ENCODE assay signal across 10 mouse cellular contexts in the genomic region with DNA sequence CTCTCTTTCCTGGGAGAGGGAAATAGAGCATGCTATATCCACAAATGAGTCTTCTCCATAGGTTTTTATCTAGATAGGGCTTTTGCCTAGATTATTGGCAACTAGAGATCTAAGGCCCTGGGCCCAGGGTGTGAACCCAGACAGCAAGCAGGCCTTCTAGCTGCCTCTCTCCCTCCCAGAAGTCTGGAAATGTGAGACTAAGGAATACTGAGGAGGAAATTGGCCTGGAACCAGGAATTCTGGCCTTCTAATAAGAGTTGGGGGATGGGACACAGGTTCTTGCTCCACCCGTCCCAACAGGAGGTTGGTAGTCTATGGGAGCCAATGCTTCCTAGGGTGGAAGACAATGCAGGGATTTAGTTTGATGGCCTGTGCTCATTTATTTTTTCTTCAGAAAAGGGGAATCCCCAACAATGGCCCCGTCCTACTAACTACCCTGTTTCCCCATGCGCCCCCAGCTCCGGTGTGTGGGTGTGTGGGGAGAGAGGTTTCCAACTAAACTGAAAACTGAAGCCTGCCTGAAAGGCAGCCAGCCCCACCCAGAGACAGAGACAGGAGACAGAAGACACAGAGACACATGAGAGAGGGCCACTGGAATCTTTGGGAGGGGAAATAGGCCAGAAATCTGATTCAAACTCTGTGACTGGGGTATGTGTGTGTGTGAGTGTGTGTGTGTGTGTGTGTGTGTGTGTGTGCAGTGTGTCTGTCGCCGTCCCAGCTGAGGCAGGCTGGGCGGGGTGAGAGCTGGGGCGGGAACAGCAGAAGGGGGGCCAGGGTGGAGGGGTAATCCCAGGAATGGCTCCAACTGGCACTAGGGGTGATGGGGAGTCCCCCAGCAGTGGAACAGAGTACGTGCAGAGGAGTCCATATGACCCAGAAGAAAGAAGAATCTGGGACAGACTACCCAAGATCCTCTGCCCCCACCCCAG. TPM values are rescaled to one million over a fixed set of nuclear protein-coding genes. Genes with fewer than 3 reads are reported as not detected.
A peak's percentile ranks its signal among the peaks of the same experiment; 100 is the strongest.
DNase-seq lines count a peak whose midpoint lies in the region; ATAC-seq and TF ChIP-seq lines count a peak whose summit lies in the region.
"Had no signal": no experiment of that assay in that cellular context is flagged by ENCODE, and none has a peak within 500 bp of the region (broad histone marks: within the 10 kb centered on the region; RNA-seq: fewer than 3 reads in every experiment).

No protein-coding gene starts in this region.

- H3K9ac ChIP-seq in heart, embryonic 13.5 days, result no peak overlapping the region; the same call in 1 of the 2 replicates
- no peak overlapping the region for H3K9ac ChIP-seq in heart, adult 2 months (ENCODE audit: low read depth, low read length)
- H3K9ac ChIP-seq in forebrain, embryonic 15.5 days (replicated peaks), result peak overlapping the region; percentile 19; the same call in 1 of the 2 replicates

- peaks cover 37% of the 10 kb centered on the region for H3K27me3 ChIP-seq in heart, embryonic 13.5 days (replicated peaks)
- H3K27me3 ChIP-seq in heart, adult 2 months (ENCODE audit: control insufficient read depth, insufficient read depth, low read length), result peaks cover 3% of the 10 kb centered on the region; the same call in 1 of the 2 replicates
- H3K27me3 ChIP-seq in forebrain, embryonic 15.5 days, result peaks cover 5% of the 10 kb centered on the region; the same call in 1 of the 2 replicates

- 48% methylated on average over 5 of the region's 9 CpGs for WGBS in heart, embryonic 13.5 days
- 37% methylated on average over 9 of the region's 9 CpGs for WGBS in heart, adult 2 months
- 6% methylated on average over 9 of the region's 9 CpGs for WGBS in forebrain, embryonic 15.5 days

- no peak for ATAC-seq in heart, embryonic 13.5 days (ENCODE audit: extremely low read depth, insufficient number of reproducible peaks, low FRiP score, low TSS enrichment)
- ATAC-seq in forebrain, embryonic 15.5 days (replicated peaks), result 0 out of 2 replicates have a peak, but pooled peaks have one; percentile 1
- ATAC-seq in frontal cortex, adult (ENCODE audit: low TSS enrichment), result no peak

- peaks cover 77% of the 10 kb centered on the region for H3K4me1 ChIP-seq in heart, embryonic 13.5 days
- H3K4me1 ChIP-seq in heart, adult 2 months (ENCODE audit: control insufficient read depth, insufficient read depth, low read length), result peaks cover 6% of the 10 kb centered on the region
- H3K4me1 ChIP-seq in forebrain, embryonic 15.5 days, result peaks cover 70% of the 10 kb centered on the region

- no peaks in the 10 kb centered on the region for H3K36me3 ChIP-seq in heart, embryonic 13.5 days
- no peaks in the 10 kb centered on the region for H3K36me3 ChIP-seq in heart, adult 2 months (ENCODE audit: control insufficient read depth, insufficient read depth, low read length)
- no peaks in the 10 kb centered on the region for H3K36me3 ChIP-seq in forebrain, embryonic 15.5 days
- H3K36me3 ChIP-seq: G1E had no signal

- H3K27ac ChIP-seq in heart, embryonic 13.5 days (replicated peaks), result peak overlapping the region; percentile 49
- H3K27ac ChIP-seq in heart, adult 2 months, result no peak overlapping the region
- H3K27ac ChIP-seq in forebrain, embryonic 15.5 days (replicated peaks), result peak overlapping the region; percentile 94

- H3K4me3 ChIP-seq in heart, embryonic 13.5 days, result no peak overlapping the region
- H3K4me3 ChIP-seq in heart, adult 2 months, result no peak overlapping the region
- H3K4me3 ChIP-seq in forebrain, embryonic 15.5 days, result no peak overlapping the region

- intact Hi-C loops in heart, adult 2 months (cut with DNase I), result no loop called here

- TF ChIP-seq EP300 in heart, adult 2 months (IDR thresholded peaks at IDR 0.05; ENCODE audit: insufficient read depth, low read depth, low read length), result no peak

- TF ChIP-seq CTCF in heart, adult 2 months (IDR thresholded peaks at IDR 0.05), result no peak

- no peaks in the 10 kb centered on the region for H3K9me3 ChIP-seq in heart, embryonic 13.5 days
- no peaks in the 10 kb centered on the region for H3K9me3 ChIP-seq in forebrain, embryonic 15.5 days
- H3K9me3 ChIP-seq: G1E had no signal

- no peak for TF ChIP-seq POLR2A in heart, adult 2 months (IDR thresholded peaks at IDR 0.05; ENCODE audit: insufficient read depth, low read depth, low read length)

- no peak for DNase-seq in heart, adult 2 months
- peak; percentile 61 for DNase-seq in MN1 (ENCODE audit: low spot score)
- peak; percentile 41 for DNase-seq in lung, postnatal 14 days
- DNase-seq in right cerebral cortex, adult 18-20 months, result no peak
- DNase-seq in layer of hippocampus, adult 9-10 months (ENCODE audit: low spot score), result no peak

- no peaks in the 10 kb centered on the region for H3K79me2 ChIP-seq in heart, adult 2 months (replicated peaks; ENCODE audit: control insufficient read depth, insufficient read depth, low read length)

- H3K4me2 ChIP-seq in heart, embryonic 13.5 days, result peak overlapping the region; percentile 17
- H3K4me2 ChIP-seq in forebrain, embryonic 15.5 days (replicated peaks), result peak overlapping the region; percentile 24

RNA-seq across cellular contexts. Expression of a gene that starts 4.6 kb away (rescaled TPM):
- 3.4 and 5.8 TPM in 2 replicates for polyA plus RNA-seq in heart, embryonic 13.5 days (2015; fragmentation: Nextera tagmentation; extraction: Ambion mirVana)
- 10 to 100 TPM; 12.2 to 12.9 TPM for total RNA-seq in heart, adult 2 months (2021)
- polyA plus RNA-seq in heart, adult 2 months (2012; rRNA removed), result 63.3 and 64.4 TPM in 2 replicates
- polyA plus RNA-seq in forebrain, embryonic 15.5 days (2015; fragmentation: Nextera tagmentation; extraction: Ambion mirVana), result 6.8 and 9.2 TPM in 2 replicates
- polyA plus RNA-seq: G1E had no signal

RNA-seq across cellular contexts. Expression of a gene that starts 16.6 kb away (rescaled TPM):
- polyA plus RNA-seq in heart, embryonic 13.5 days (2015; fragmentation: Nextera tagmentation; extraction: Ambion mirVana), result 0.45 and 0.47 TPM in 2 replicates
- under 1 TPM; 0.23 to 0.52 TPM for total RNA-seq in heart, adult 2 months (2021)
- polyA plus RNA-seq in heart, adult 2 months (2012; rRNA removed), result 1.3 and 1.5 TPM in 2 replicates
- polyA plus RNA-seq in forebrain, embryonic 15.5 days (2015; fragmentation: Nextera tagmentation; extraction: Ambion mirVana), result 0.38 and 0.86 TPM in 2 replicates
- total RNA-seq: G1E; liver, adult 2 months had no signal
- polyA plus RNA-seq: G1E; liver, adult 2 months had no signal

RNA-seq across cellular contexts. Expression of a gene that starts 30.4 kb away (rescaled TPM):
- polyA plus RNA-seq in heart, embryonic 13.5 days (2015; fragmentation: Nextera tagmentation; extraction: Ambion mirVana), result 11.8 and 12.5 TPM in 2 replicates
- total RNA-seq in heart, adult 2 months (2021), result 10 to 100 TPM; 28.4 to 31.9 TPM
- 12.6 and 25.7 TPM in 2 replicates for polyA plus RNA-seq in heart, adult 2 months (2012; rRNA removed)
- polyA plus RNA-seq in forebrain, embryonic 15.5 days (2015; fragmentation: Nextera tagmentation; extraction: Ambion mirVana), result 0.66 and 0.75 TPM in 2 replicates
- total RNA-seq: G1E; liver, adult 2 months had no signal
- polyA plus RNA-seq: G1E had no signal

RNA-seq across cellular contexts. Expression of a gene that starts 52.1 kb away (rescaled TPM):
- polyA plus RNA-seq in heart, embryonic 13.5 days (2015; fragmentation: Nextera tagmentation; extraction: Ambion mirVana), result 5.6 and 6.8 TPM in 2 replicates
- 1 to 10 TPM in 1 of 2 experiments, under 1 TPM in 1; 0.89 to 1.1 TPM for total RNA-seq in heart, adult 2 months (2021)
- polyA plus RNA-seq in heart, adult 2 months (2012; rRNA removed), result 0.32 and 0.72 TPM in 2 replicates
- polyA plus RNA-seq in forebrain, embryonic 15.5 days (2015; fragmentation: Nextera tagmentation; extraction: Ambion mirVana), result 1.7 and 2.7 TPM in 2 replicates
- total RNA-seq: G1E had no signal
- polyA plus RNA-seq: G1E had no signal

Comparison
In these comparisons a context has a peak if more than half of its experiments do, and no peak if none do; other contexts are left out.
1. DNase-seq: peak in MN1 (single experiment) and lung, postnatal 14 days (single experiment); none in heart, adult 2 months (0 of 2), right cerebral cortex, adult 18-20 months (single experiment) and layer of hippocampus, adult 9-10 months (single experiment).